Mouse (Mus musculus): ENCODE results near the gene Asic1.

GRCm38 (mm10) chr15:99663964-99664599 lies 6.1 kb upstream of the Asic1 start:
- peak; percentile 81 for TF ChIP-seq POLR2A (IDR thresholded peaks at IDR 0.05; ENCODE audit: insufficient read length, low read depth)
- TF ChIP-seq TCF3 (IDR thresholded peaks at IDR 0.05; ENCODE audit: insufficient read length, low read depth): peak; percentile 16

Data from myocyte (in vitro differentiated cells).